In genomic region chr17:30907577-30907976, GRCm38 (mm10) we compare ENCODE assay signal across 34 mouse cellular contexts. TPM values are rescaled to one million over a fixed set of nuclear protein-coding genes. Genes with fewer than 3 reads are reported as not detected.
A peak's percentile ranks its signal among the peaks of the same experiment; 100 is the strongest.
DNase-seq lines count a peak whose midpoint lies in the region; ATAC-seq and TF ChIP-seq lines count a peak whose summit lies in the region.
"Had no signal": no experiment of that assay in that cellular context is flagged by ENCODE, and none has a peak within 500 bp of the region (broad histone marks: within the 10 kb centered on the region; RNA-seq: fewer than 3 reads in every experiment).

No protein-coding gene starts in this region.

- peaks cover 7% of the 10 kb centered on the region; the same call in 1 of the 2 replicates for H3K27me3 ChIP-seq in lung, embryonic 14.5 days (ENCODE audit: insufficient read depth, low read length)
- peaks cover 7% of the 10 kb centered on the region for H3K27me3 ChIP-seq in midbrain, embryonic 13.5 days
- H3K27me3 ChIP-seq: midbrain, embryonic 15.5 days had no signal

- no peak overlapping the region for H3K4me3 ChIP-seq in lung, embryonic 14.5 days (ENCODE audit: low read depth, low read length)
- no peak overlapping the region for H3K4me3 ChIP-seq in midbrain, embryonic 13.5 days (replicated peaks)
- H3K4me3 ChIP-seq: embryonic facial prominence, embryonic 13.5 days; forebrain, embryonic 10.5 days; gastrocnemius, adult 2 months; heart, adult 2 months; limb, embryonic 13.5 days; lung, embryonic 15.5 days; midbrain, embryonic 15.5 days had no signal

- no peaks in the 10 kb centered on the region for H3K36me3 ChIP-seq in lung, embryonic 14.5 days (ENCODE audit: insufficient read depth)
- H3K36me3 ChIP-seq in midbrain, embryonic 13.5 days, result no peaks in the 10 kb centered on the region
- H3K36me3 ChIP-seq: embryonic facial prominence, embryonic 13.5 days; forebrain, embryonic 10.5 days; limb, embryonic 13.5 days; lung, embryonic 15.5 days; midbrain, embryonic 15.5 days had no signal

- no peaks in the 10 kb centered on the region for H3K4me1 ChIP-seq in lung, embryonic 14.5 days (ENCODE audit: insufficient read depth)
- peaks cover 5% of the 10 kb centered on the region for H3K4me1 ChIP-seq in midbrain, embryonic 13.5 days (replicated peaks)
- H3K4me1 ChIP-seq: embryonic facial prominence, embryonic 13.5 days; lung, embryonic 15.5 days; midbrain, embryonic 15.5 days had no signal

- no peak for TF ChIP-seq CTCF in lung, embryonic 14.5 days (IDR thresholded peaks at IDR 0.05; ENCODE audit: low read depth)

- H3K27ac ChIP-seq in lung, embryonic 14.5 days (ENCODE audit: low read depth), result no peak overlapping the region
- no peak overlapping the region for H3K27ac ChIP-seq in midbrain, embryonic 13.5 days
- H3K27ac ChIP-seq: embryonic facial prominence, embryonic 13.5 days; forebrain, embryonic 10.5 days; gastrocnemius, adult 2 months; heart, adult 2 months; kidney, postnatal 0 days; limb, embryonic 13.5 days; lung, embryonic 15.5 days; midbrain, embryonic 15.5 days had no signal

- no peak overlapping the region for H3K9ac ChIP-seq in lung, embryonic 14.5 days
- no peak overlapping the region for H3K9ac ChIP-seq in midbrain, embryonic 13.5 days (replicated peaks)
- H3K9ac ChIP-seq: embryonic facial prominence, embryonic 13.5 days; limb, embryonic 13.5 days; lung, embryonic 15.5 days; midbrain, embryonic 15.5 days had no signal

- no peak overlapping the region for H3K4me2 ChIP-seq in lung, embryonic 14.5 days
- no peak overlapping the region for H3K4me2 ChIP-seq in midbrain, embryonic 13.5 days (replicated peaks)
- H3K4me2 ChIP-seq: embryonic facial prominence, embryonic 13.5 days; limb, embryonic 13.5 days; liver, embryonic 11.5 days; lung, embryonic 15.5 days; midbrain, embryonic 15.5 days had no signal

- ATAC-seq in lung, embryonic 14.5 days (ENCODE audit: insufficient read depth), result no peak
- ATAC-seq in megakaryocyte progenitor cell, adult 5-6 weeks (replicated peaks; ENCODE audit: poor library complexity), result peak; percentile 48
- no peak for ATAC-seq in midbrain, embryonic 13.5 days
- ATAC-seq: forebrain, embryonic 16.5 days; hindbrain, embryonic 16.5 days; midbrain, embryonic 15.5 days had no signal

- WGBS in lung, embryonic 14.5 days, result 54% methylated on average over 4 of the region's 4 CpGs
- 73% methylated on average over 4 of the region's 4 CpGs for WGBS in midbrain, embryonic 13.5 days

- peak; percentile 6 for DNase-seq in lung, embryonic 14.5 days
- DNase-seq in lung, adult 18-20 months, result no peak
- DNase-seq in 416B (ENCODE audit: low read depth), result peak; percentile 97
- peak; percentile 27 for DNase-seq in brain, adult 2 months (ENCODE audit: low read depth, low spot score)
- DNase-seq in Muller cell, postnatal 12 days (ENCODE audit: inconsistent ontology term), result no peak
- DNase-seq: adrenal gland, adult 8-10 months; cerebellum, adult 11-12 months; cerebellum, adult 9-11 months; gastrocnemius, adult 2 months; gastrocnemius, postnatal 36 days; heart, adult 2 months; heart, postnatal 14 days; kidney, adult 2 months; kidney, postnatal 4 days; spleen, adult 18-20 months; thymus, postnatal 14 days had no signal

- no peaks in the 10 kb centered on the region for H3K9me3 ChIP-seq in lung, embryonic 14.5 days (ENCODE audit: low read depth, low read length)
- no peaks in the 10 kb centered on the region for H3K9me3 ChIP-seq in midbrain, embryonic 13.5 days
- H3K9me3 ChIP-seq: embryonic facial prominence, embryonic 13.5 days; forebrain, embryonic 10.5 days; limb, embryonic 13.5 days; lung, embryonic 15.5 days; midbrain, embryonic 15.5 days had no signal

RNA-seq across cellular contexts. Expression of gene Glp1r, which starts 6.0 kb away (rescaled TPM):
- 4.7 and 6.1 TPM in 2 replicates for polyA plus RNA-seq in lung, embryonic 14.5 days (2014; fragmentation: Nextera tagmentation; extraction: Ambion mirVana)
- not detected in 2 replicates for total RNA-seq in megakaryocyte progenitor cell, adult 5-6 weeks (2015)
- not detected in 2 replicates for total RNA-seq in megakaryocyte progenitor cell, adult 5-6 weeks (2017)
- polyA plus RNA-seq in midbrain, embryonic 13.5 days (2015; fragmentation: Nextera tagmentation; extraction: Ambion mirVana), result 0.13 and 0.18 TPM in 2 replicates
- total RNA-seq: gastrocnemius, adult 2 months; gastrocnemius, postnatal 36 days; neutrophil, adult 5-6 weeks had no signal
- polyA plus RNA-seq: forebrain, embryonic 10.5 days; limb, embryonic 13.5 days had no signal

RNA-seq across cellular contexts. Expression of gene Umodl1, which starts 46.9 kb away (rescaled TPM):
- not detected in 2 replicates for polyA plus RNA-seq in lung, embryonic 14.5 days (2014; fragmentation: Nextera tagmentation; extraction: Ambion mirVana)
- not detected in 2 replicates for total RNA-seq in megakaryocyte progenitor cell, adult 5-6 weeks (2015)
- not detected in 2 replicates for total RNA-seq in megakaryocyte progenitor cell, adult 5-6 weeks (2017)
- 0.07 and 0.09 TPM in 2 replicates for polyA plus RNA-seq in midbrain, embryonic 13.5 days (2015; fragmentation: Nextera tagmentation; extraction: Ambion mirVana)
- total RNA-seq: gastrocnemius, adult 2 months; gastrocnemius, postnatal 36 days; heart, adult 2 months; heart, postnatal 14 days; neutrophil, adult 5-6 weeks had no signal
- polyA plus RNA-seq: forebrain, embryonic 10.5 days; heart, adult 2 months; heart, embryonic 14.5 days; hindbrain, embryonic 11.5 days; intestine, embryonic 14.5 days; kidney, adult 2 months; limb, embryonic 13.5 days; liver, embryonic 11.5 days; midbrain, embryonic 15.5 days; neural tube, embryonic 11.5 days; stomach, embryonic 16.5 days; urinary bladder, adult 2 months had no signal

Comparison
In these comparisons a context has a peak if more than half of its experiments do, and no peak if none do; other contexts are left out.
1. DNase-seq: peak in lung, embryonic 14.5 days (single experiment), 416B (single experiment) and brain, adult 2 months (single experiment); none in lung, adult 18-20 months (0 of 2) and Muller cell, postnatal 12 days (single experiment).